Mouse (Mus musculus): Measurements from ENCODE around the gene Plekha8.

- TF ChIP-seq CTCF (IDR thresholded peaks at IDR 0.05; ENCODE audit: borderline replicate concordance, insufficient read depth, low read length) (no peak), POLR2A (IDR thresholded peaks at IDR 0.05; ENCODE audit: low read depth, low read length) (no peak)
Observed at GRCm38 (mm10) chr6:54593766-54594468, 994 bp upstream of the Plekha8 start.

Data from embryonic fibroblast, embryonic 13.5 days (primary cell).